Mouse (Mus musculus): ENCODE results near the gene Gimap9.

Gimap9 gene

DNA sequence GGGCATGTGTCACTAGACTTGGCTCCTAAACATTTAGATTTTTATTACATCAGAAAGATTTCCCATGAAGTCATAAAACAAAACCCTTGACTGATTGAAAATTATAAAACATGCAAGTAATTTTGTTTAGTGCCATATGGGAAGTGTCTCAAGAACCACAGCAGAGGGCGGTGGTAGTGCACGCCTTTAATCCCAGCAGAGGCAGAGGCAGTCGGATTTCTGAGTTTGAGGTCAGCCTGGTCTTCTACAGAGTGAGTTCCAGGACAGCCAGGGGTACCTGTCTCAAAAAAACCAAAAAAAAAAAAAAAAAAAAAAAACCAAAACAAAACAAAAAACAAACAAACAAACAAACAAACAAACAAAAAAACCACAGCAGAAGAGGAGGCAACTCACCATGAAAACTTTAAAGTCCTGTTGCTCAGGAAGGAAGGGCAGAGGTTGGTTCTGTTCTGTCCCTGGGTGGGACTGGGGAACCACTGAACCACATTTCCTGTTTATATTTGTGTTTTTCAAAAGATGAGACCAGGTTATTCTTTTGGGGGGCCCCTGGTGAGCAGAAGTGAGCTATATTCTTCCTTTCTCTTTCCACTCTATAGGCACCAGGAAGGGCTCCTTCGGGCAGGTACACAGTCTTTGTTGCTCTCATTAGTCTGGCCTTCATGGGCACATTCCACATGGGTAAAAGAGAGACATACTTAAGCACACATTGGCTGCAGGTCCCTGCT is 21.1 kb downstream of the Gimap9 start:
- no peak for DNase-seq

DNA sequence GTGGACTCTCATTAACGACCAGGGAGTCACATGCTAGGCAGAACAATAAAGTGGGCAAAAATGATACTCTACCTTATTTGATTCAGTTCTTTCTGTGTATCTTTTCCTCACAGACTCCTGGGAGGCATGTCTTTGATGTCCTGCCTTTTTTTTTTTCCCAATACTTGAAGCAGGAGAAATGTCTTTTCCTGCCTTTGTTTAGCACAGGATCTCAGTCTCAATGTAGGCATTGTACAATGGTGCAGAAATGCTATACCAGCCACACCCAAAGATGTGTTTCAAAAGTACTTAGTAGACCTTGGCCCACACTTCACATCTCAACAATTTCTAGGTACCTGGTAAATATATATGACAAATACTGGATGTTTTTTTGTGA is 21.6 kb downstream of the Gimap9 start:
- no peak for DNase-seq

GRCm38 (mm10) chr6:48698066-48698856 is 22.3 kb downstream of the Gimap9 start:
- no peak for DNase-seq

GRCm38 (mm10) chr6:48698888-48699287 is 23.0 kb downstream of the Gimap9 start:
- no peak for DNase-seq

- no peak for DNase-seq
Observed at GRCm38 (mm10) chr6:48700251-48701075, 24.5 kb downstream of the Gimap9 start.

DNA sequence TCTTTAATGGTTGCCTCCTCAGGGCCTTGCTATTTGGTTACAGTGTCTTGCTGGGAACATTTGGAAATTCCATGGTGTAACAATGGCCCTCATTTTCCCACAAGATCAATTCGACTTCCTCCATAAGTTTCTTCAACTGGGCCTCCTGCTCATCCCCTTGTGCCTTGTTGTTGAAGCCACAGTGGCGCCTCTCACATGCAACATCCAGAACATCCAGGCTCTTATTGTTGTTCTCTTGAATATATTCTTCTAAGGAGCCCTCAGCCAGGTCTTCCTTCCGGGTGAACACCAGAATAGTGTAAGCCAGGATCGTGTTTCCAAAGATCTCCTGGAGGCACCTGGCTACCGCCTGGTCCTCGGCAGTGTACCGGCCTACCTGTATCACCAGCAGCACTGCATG is 26.2 kb downstream of the Gimap9 start:
- DNase-seq = no peak

DNA sequence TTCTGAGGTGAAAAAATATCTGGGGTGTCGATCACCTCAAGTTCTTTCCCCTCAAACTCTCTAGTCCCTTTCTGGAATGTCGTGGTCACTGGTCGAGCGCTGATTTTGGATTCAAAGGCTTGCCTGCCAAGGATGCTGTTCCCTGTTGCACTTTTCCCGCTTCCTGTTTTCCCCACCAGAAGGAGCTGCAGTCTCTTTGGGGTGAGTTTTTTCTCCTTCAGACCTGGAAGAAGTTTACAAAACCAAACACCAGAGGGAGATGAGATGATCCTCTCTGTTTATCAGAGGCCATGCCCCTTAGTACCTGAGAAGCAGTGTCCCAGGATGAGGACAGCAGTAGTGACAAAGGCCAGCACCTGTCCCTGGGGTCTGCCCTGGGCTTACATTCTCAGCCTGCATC is 26.7 kb downstream of the Gimap9 start:
- no peak for DNase-seq

GRCm38 (mm10) chr6:48704146-48704545 is 28.2 kb downstream of the Gimap9 start:
- DNase-seq = no peak

DNA sequence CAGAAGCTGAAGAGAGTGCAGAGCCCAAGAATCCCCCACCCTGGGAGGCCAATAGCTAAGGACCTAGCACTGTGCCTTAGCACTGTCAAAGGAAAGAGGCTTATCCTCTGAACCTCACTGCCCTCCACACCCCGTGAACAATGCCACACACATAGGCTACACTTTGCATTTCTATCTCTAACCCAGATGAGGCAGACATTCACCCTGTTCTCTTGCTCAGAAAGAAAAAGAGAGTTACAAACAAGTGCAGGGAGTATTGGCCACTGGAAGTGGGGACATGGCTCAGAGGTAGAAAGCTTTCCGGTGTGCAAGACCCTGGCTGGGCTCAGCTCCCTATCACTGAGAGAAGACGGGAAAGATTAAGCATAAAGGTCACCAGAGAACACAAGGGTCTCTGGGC is 30.2 kb downstream of the Gimap9 start:
- DNase-seq = no peak

DNA sequence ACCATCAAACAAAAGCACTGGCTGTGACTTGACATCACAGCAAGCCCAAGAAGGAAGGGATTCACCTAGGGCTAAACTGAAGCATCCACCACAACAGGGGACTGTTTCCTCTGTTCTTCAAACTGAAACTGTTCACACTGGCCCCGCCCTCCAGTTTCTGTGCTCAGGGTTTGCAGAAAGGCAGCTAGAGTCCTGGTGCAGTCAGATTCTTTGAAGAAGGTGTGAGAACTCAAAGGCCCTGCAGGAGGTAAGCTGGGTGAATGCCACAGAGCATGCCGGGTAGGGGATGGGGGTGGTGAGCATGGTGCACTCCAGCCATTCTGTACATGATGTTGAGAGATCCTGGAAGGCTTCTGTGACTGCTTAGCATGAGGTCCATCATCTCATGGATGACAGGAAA is 42.5 kb downstream of the Gimap9 start, which contains the start of the genes Gm28053 and Gimap7:
TSS of gene Gm28053 (plus strand) at position 153 of the 400 bp plus-strand sequence.
TSS of gene Gimap7 (plus strand) at position 167 of the 400 bp plus-strand sequence.
- no peak for DNase-seq

DNA sequence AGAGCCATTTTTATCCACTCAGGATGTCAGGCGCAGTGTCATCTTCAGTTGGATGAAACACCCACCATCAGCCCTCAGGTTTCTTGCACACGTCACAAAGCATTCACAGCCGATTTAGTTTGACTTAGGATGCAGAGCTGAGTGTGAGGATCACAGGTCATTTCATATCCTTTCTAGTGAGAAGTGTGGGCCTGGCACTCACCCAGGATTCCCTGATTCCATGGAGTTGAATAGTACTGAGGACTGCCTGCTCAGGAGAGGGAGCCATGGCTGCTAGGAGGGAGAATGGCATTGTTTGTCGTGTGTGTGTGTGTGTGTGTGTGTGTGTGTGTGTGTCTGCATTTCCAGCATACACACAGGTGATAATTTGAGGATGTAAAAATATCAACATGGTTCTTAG is 44.4 kb downstream of the Gimap9 start:
- DNase-seq = no peak

GRCm38 (mm10) chr6:48723468-48723867 is 47.5 kb downstream of the Gimap9 start:
- no peak for DNase-seq

GRCm38 (mm10) chr6:48725476-48725875 is 49.5 kb downstream of the Gimap9 start:
- DNase-seq = no peak

GRCm38 (mm10) chr6:48727761-48728160 is 51.8 kb downstream of the Gimap9 start:
- no peak for DNase-seq

All from liver (tissue).